Mouse (Mus musculus) bone marrow, adult 2 months (tissue): ENCODE measurements around the gene Gm11214. TPM values are rescaled to one million over a fixed set of nuclear protein-coding genes. Genes with fewer than 3 reads are reported as not detected.

Experiments
- H3K27ac ChIP-seq: fragments of 200-500 bp; 2 replicates; pipeline ENCODE4 v1.5.1; 2012; ENCODE audit warnings: low read depth, mild to moderate bottlenecking, control low read depth, inconsistent platforms, low read length; ENCODE audit not compliant: control insufficient read depth, poor library complexity, insufficient read depth
- H3K4me1 ChIP-seq: fragments of 200-500 bp; 2 replicates; pipeline ENCODE4 v1.6.1; 2011; ENCODE audit warnings: low read length; ENCODE audit not compliant: control insufficient read depth, insufficient read depth
- H3K4me3 ChIP-seq: fragments of 200-500 bp; replicated peaks from 2 replicates; pipeline ENCODE3; 2011; ENCODE audit warnings: mild to moderate bottlenecking, low read depth, low read length, control low read depth; ENCODE audit not compliant: control insufficient read depth
- CTCF ChIP-seq: fragments of 200-500 bp; IDR thresholded peaks from 2 replicates; pipeline ENCODE4 v1.5.1; 2011; ENCODE audit warnings: low read length, control low read depth; ENCODE audit not compliant: control insufficient read depth, insufficient read depth
- POLR2A ChIP-seq: fragments of 200-500 bp; IDR thresholded peaks from 2 replicates; pipeline ENCODE4 v1.6.1; 2011; ENCODE audit warnings: low read depth, mild to moderate bottlenecking, control low read depth, low read length, borderline replicate concordance; ENCODE audit not compliant: control insufficient read depth
- WGBS: fragments of 180-500 bp; shearing (Covaris S2); methylation state at CpG from one replicate; pipeline ENCODE4 v1.1.7; 2018; 5-methylcytosine and 5-hydroxymethylcytosine counted together
- polyA plus RNA-seq: library from polyadenylated mRNA; stranded (reverse); fragments of >200 nt; gene quantifications from 2 replicates; pipeline ENCODE4 v1.2.4, GENCODE M21; 2011; ENCODE audit warnings: low replicate concordance; ENCODE audit not compliant: missing spikeins, insufficient read depth, insufficient read length

The Gm11214 gene
- polyA plus RNA-seq, 1 experiment: not detected

DNA sequence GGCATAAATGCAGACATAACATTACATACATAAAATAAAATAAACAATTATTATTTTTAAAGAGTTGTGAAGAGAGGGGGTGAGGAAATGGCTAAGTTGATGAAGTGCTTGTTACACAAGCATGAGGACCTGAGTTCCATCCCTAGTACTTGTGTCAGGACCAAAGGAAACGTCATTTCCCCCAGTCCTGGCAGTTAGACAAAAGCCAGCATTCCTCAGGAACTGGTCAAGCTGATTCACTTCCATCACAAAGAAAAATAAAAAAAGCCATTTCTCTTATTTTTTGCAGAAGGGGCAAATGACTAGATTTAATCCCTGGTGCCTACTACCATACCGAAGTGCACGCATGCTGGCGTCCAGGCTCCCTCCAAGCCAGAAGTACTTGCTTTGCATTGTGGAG, 33.7 kb upstream of the Gm11214 start:
- no peak for TF ChIP-seq CTCF
- TF ChIP-seq POLR2A: no peak
- WGBS: 83% methylated on average over 4 of the region's 4 CpGs
- no peaks in the 10 kb centered on the region for H3K4me1 ChIP-seq
- H3K27ac ChIP-seq: no peak overlapping the region
- no peak overlapping the region for H3K4me3 ChIP-seq

DNA sequence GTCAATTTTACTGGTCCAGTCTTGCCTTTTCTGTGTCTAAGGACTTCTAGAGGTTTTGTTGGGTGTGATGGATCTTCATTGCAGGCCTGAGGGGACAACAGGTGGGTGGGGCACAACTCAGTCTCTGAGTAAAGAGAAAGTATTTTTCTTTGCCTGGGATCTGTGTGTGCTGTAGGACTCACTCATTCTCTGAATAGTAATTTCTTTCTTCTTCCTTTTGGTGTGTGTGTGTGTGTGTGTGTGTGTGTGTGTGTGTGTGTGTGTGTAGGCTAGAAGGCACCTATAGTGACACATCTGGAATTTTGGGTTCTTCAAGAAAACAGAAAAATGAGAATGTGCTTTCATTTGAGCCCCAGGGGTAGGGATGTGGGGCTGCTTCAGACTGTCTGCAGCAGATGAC, 29.2 kb upstream of the Gm11214 start:
- no peak for TF ChIP-seq CTCF
- no peak for TF ChIP-seq POLR2A
- H3K4me1 ChIP-seq: no peaks in the 10 kb centered on the region
- no peak overlapping the region for H3K27ac ChIP-seq
- H3K4me3 ChIP-seq: no peak overlapping the region

DNA sequence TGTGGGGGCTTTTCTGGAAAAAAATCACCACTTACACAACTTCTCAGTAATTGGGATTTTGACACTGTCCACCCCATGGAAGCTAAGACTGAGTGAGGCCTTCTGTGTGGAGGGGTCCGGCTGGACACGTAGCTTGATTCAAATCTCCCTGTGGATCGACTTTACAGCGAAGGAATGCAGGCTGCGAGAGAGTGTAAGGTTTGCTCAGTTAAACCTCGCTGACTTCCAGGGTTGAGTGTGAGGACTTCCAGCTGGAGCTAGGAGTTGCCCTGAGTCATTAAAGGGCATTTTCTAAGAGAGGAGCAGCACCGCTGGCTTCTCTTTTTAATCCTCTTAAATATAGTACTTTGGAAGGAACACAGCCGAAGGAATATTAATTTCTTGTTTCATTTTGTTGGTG, 24.2 kb upstream of the Gm11214 start:
- no peak overlapping the region for H3K4me3 ChIP-seq
- peaks cover 3% of the 10 kb centered on the region; the same call in 1 of the 2 replicates for H3K4me1 ChIP-seq
- no peak for TF ChIP-seq CTCF
- no peak for TF ChIP-seq POLR2A
- 84% methylated on average over 8 of the region's 8 CpGs for WGBS
- no peak overlapping the region for H3K27ac ChIP-seq

DNA sequence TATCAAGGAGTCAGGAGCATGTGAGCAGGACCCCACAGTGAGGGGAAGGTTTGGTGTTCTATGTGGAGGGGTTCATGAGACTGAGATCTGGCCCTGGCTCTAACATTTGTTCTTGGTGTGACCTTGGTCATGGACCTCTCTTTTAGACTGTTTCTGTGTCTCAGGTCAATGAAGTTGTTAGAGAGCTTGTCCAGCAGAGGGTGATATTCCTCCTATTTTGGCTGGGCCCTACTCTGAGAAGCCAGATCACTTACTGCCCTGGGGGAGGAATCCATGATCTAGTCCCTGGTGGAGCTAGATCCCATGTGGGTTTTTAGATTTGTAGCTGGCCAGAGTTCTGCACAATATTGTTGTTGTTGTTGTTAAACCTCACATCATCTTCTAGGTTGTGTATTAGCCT, 23.0 kb upstream of the Gm11214 start:
- peaks cover 3% of the 10 kb centered on the region; the same call in 1 of the 2 replicates for H3K4me1 ChIP-seq
- H3K4me3 ChIP-seq: no peak overlapping the region
- H3K27ac ChIP-seq: no peak overlapping the region
- no peak for TF ChIP-seq POLR2A
- peak; percentile 19; the same call in 1 of the 2 replicates for TF ChIP-seq CTCF

DNA sequence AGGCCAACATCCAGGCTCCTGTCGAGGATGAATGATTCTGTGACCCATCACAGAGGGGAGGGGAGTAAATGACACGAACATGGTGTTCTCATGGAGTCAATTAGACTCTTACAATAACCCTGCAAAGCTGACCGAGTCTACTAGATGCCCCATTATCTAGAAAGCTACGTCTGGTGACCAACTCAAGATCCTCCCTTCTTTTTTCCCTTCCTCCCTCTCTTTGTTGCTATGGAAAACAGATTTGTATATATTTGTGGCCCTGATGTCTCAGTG, 22.0 kb upstream of the Gm11214 start:
- no peak for TF ChIP-seq CTCF
- TF ChIP-seq POLR2A: no peak
- H3K27ac ChIP-seq: no peak overlapping the region
- no peak overlapping the region for H3K4me3 ChIP-seq
- peaks cover 3% of the 10 kb centered on the region; the same call in 1 of the 2 replicates for H3K4me1 ChIP-seq
- WGBS: 60% methylated on average over 4 of the region's 4 CpGs

DNA sequence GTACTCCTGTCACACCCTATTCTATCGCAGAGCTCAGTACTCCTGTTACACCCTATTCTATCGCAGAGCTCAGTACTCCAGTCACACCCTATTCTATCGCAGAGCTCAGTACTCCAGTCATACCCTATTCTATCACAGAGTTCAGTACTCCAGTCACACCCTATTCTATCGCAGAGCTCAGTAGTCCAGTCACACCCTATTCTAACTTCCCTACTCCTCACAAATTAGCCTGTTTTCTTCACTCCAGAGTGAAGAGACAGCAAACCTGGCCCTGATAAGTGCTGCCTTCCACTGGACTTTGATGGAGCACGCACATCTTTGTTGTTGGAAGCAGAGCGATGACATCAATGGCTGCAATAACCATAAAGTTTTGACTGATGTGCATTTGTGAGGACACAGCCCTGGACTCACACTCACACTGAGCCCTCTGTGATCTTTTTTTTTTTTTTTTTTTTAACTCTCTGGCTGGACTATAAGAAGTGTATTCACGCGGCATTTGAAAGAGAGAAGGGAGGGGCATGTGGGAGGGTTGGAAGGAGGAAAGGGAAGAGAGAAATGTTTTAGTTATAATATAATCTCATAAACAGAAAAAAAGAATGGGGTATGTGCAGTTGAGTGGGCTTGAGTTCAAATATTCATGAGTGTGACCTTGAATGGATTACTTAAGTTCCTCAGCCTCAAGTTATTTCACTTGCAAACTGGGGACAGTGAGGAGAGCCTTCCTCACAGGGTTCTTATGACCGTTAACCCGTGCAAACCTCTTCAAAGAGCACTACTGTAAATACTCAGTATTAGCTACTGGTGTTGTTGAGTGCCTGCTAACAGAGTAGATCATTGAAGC, 21.5 kb upstream of the Gm11214 start:
- no peak for TF ChIP-seq CTCF
- no peak for TF ChIP-seq POLR2A
- H3K27ac ChIP-seq: no peak overlapping the region
- 72% methylated on average over 10 of the region's 10 CpGs for WGBS
- peaks cover 3% of the 10 kb centered on the region; the same call in 1 of the 2 replicates for H3K4me1 ChIP-seq
- no peak overlapping the region for H3K4me3 ChIP-seq

DNA sequence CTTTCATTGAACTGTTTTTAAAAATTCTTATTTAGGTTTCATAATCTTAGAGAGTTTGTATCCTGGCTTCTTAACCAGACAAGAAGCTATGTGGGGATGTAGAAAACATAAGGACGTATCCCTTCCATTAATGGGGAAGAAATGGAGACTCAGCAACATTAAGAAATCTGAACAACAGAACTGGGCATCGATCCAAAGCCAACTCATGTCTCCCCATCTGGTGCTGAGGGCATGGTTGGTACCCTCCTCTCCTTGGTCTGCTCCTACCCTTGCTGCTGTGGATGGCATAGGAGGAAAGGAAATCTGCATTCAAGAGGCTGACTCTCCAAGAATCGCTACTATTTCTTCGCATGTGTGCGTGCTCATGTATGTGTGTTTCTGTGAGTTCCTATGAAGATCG, 20.5 kb upstream of the Gm11214 start:
- no peak overlapping the region for H3K4me3 ChIP-seq
- TF ChIP-seq CTCF: no peak
- no peak for TF ChIP-seq POLR2A
- no peak overlapping the region for H3K27ac ChIP-seq
- peaks cover 3% of the 10 kb centered on the region; the same call in 1 of the 2 replicates for H3K4me1 ChIP-seq
- WGBS: 73% methylated on average over 6 of the region's 6 CpGs

DNA sequence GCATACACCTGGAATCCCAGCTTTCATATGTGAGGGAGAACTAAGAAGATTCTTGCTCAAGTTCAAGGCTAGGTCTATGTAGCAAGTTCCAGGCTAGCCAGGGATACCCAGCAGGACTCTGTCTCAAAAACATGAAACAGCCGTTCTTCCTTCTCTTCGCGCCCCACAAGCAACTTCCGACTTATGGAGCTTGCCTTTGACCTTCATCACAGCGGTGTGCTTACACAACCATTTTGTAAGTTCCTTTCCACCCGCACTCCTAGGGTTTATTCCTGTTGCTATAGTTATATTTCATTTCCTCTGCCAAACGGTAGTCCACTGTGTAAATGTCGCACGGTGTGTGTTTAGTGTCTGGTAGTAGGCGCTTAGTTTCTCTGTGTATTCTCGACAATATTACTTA, 19.9 kb upstream of the Gm11214 start:
- H3K4me1 ChIP-seq: peaks cover 3% of the 10 kb centered on the region; the same call in 1 of the 2 replicates
- no peak overlapping the region for H3K27ac ChIP-seq
- WGBS: 36% methylated on average over 11 of the region's 11 CpGs
- no peak overlapping the region for H3K4me3 ChIP-seq
- TF ChIP-seq POLR2A (no peak), CTCF (no peak)
